Mouse (Mus musculus) embryonic fibroblast, embryonic 13.5 days (primary cell): Measurements from ENCODE around the gene Slc6a9. TPM values are rescaled to one million over a fixed set of nuclear protein-coding genes. Genes with fewer than 3 reads are reported as not detected.

Source experiments
- H3K27ac ChIP-seq: 2 replicates; pipeline ENCODE4 v1.5.1; 2012; ENCODE audit warnings: low read length, control low read depth, inconsistent platforms; ENCODE audit not compliant: insufficient read depth
- H3K4me1 ChIP-seq: 2 replicates; pipeline ENCODE4 v1.6.1; 2011; ENCODE audit warnings: low read length; ENCODE audit not compliant: control insufficient read depth, insufficient read depth
- H3K4me3 ChIP-seq: 2 replicates; pipeline ENCODE4 v1.5.1; 2011; ENCODE audit warnings: mild to moderate bottlenecking, control low read depth, low read length; ENCODE audit not compliant: insufficient read depth
- CTCF ChIP-seq: IDR thresholded peaks from 2 replicates; pipeline ENCODE4 v1.5.1; 2011; ENCODE audit warnings: mild to moderate bottlenecking, control low read depth, low read length, moderate library complexity, borderline replicate concordance; ENCODE audit not compliant: insufficient read depth
- POLR2A ChIP-seq: IDR thresholded peaks from 2 replicates; pipeline ENCODE4 v1.6.1; 2011; ENCODE audit warnings: low read depth, mild to moderate bottlenecking, control low read depth, low read length, moderate library complexity
- polyA plus RNA-seq: library from polyadenylated mRNA; stranded (reverse); fragments of >200 nt; gene quantifications from 2 replicates; pipeline ENCODE4 v1.2.4, GENCODE M21; 2011; ENCODE audit warnings: low read depth; ENCODE audit not compliant: missing spikeins, insufficient read length

Gene Slc6a9
- polyA plus RNA-seq, 1 experiment = 44.0 TPM

DNA sequence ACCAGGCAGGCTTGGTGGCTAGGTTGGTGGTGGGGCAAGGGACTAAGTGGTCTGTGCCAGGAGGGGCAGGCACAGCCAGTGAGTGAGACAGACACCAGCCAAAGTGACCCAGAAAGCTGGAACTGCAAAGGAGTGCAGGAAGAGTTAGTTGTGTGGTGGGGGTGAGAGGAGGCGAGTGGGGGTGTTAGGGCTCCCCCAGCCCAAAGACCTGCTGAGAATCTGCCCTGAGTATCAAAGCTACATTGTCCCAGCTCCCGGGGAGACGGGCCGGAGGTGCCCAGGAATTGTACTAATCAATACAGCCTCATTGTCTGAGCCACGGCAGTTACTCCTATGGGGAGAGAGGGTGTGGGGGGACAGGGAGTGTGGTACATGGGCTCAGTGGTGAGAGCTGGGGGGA, 15.2 kb downstream of the Slc6a9 start:
- Histone ChIP-seq H3K27ac (no peak overlapping the region), H3K4me1 (no peaks in the 10 kb centered on the region), H3K4me3 (no peak overlapping the region)
- TF ChIP-seq CTCF = no peak
- no peak for TF ChIP-seq POLR2A

- TF ChIP-seq CTCF (no peak), POLR2A (no peak)
- Histone ChIP-seq H3K4me1 (no peaks in the 10 kb centered on the region), H3K27ac (no peak overlapping the region), H3K4me3 (no peak overlapping the region)
Measured at GRCm38 (mm10) chr4:117850176-117850575, 15.9 kb downstream of the Slc6a9 start.

- TF ChIP-seq POLR2A (no peak), CTCF (no peak)
- Histone ChIP-seq H3K4me1 (no peaks in the 10 kb centered on the region), H3K4me3 (no peak overlapping the region), H3K27ac (no peak overlapping the region)
Measured at GRCm38 (mm10) chr4:117850871-117851270, 16.6 kb downstream of the Slc6a9 start.

DNA sequence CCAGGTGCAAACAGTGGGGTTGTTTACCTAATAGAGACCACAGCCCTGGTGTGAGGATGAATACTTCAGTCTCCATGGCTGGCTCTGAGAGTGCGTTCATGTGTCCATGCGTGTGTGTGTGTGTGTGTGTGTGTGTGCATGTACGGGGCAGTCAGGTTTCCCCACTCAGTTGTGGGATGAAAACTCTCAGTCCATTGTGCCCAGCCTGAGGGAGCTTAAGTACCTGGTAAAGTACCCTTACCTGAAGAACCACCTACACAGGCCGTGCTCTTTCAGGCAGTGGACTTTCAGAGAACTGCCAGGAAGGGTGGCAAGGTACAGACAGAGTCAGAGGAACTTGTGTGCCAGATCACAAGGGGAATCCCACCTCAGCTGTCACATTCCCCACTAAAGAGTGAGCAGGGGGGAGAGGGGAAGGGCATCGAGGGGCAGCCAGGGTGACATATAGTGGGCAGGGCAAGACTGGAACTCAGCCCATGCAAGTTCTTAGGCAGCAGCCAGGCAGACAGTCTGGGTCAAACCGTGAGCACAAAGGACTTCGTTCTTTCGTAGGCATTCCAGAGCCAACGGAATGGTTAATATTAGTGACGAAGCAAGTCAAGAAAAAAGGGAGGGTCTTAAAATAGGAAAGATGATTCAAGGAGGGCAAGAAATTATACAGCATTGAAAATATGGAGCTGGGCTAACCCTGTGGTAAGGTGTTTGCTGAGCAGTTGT, 18.0 kb downstream of the Slc6a9 start:
- Histone ChIP-seq H3K4me3 (no peak overlapping the region), H3K27ac (no peak overlapping the region), H3K4me1 (no peaks in the 10 kb centered on the region)
- TF ChIP-seq POLR2A (no peak), CTCF (no peak)

GRCm38 (mm10) chr4:117855146-117855545, 20.8 kb downstream of the Slc6a9 start:
- Histone ChIP-seq H3K4me3 (no peak overlapping the region), H3K4me1 (no peaks in the 10 kb centered on the region), H3K27ac (no peak overlapping the region)
- TF ChIP-seq CTCF = no peak
- TF ChIP-seq POLR2A = no peak

DNA sequence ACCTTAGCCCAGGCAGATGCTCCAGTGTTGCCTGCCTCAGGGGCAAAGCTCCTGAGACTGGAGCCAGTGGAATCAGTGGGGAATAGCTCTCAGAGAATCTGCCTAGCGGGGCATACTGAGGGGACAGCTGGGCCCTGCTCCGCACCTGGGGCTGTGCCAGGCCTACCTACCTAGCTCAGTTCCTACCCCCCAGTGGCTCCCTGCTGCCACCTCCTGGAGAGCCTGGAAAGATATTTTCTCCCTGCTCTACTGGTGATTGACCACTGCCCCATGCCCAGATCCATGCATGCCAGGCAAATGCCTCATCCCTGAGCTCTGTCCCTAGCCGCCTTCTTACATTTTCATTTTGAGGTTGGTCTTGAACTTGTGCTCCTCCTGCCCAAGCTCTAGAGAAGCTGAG, 24.5 kb downstream of the Slc6a9 start:
- Histone ChIP-seq H3K4me3 (no peak overlapping the region), H3K27ac (no peak overlapping the region), H3K4me1 (no peaks in the 10 kb centered on the region)
- TF ChIP-seq CTCF = 0 out of 2 replicates have a peak, but pooled peaks have one; percentile 15
- TF ChIP-seq POLR2A = no peak

- H3K4me3 ChIP-seq = no peak overlapping the region
- H3K27ac ChIP-seq = no peak overlapping the region
- TF ChIP-seq POLR2A (no peak), CTCF (no peak)
- H3K4me1 ChIP-seq = no peaks in the 10 kb centered on the region
Measured at GRCm38 (mm10) chr4:117860570-117860969, 26.3 kb downstream of the Slc6a9 start.

- H3K4me1 ChIP-seq = peaks cover 4% of the 10 kb centered on the region
- TF ChIP-seq CTCF (no peak), POLR2A (no peak)
- no peak overlapping the region for H3K4me3 ChIP-seq
- no peak overlapping the region for H3K27ac ChIP-seq
Measured at GRCm38 (mm10) chr4:117862823-117863222, 28.5 kb downstream of the Slc6a9 start.

DNA sequence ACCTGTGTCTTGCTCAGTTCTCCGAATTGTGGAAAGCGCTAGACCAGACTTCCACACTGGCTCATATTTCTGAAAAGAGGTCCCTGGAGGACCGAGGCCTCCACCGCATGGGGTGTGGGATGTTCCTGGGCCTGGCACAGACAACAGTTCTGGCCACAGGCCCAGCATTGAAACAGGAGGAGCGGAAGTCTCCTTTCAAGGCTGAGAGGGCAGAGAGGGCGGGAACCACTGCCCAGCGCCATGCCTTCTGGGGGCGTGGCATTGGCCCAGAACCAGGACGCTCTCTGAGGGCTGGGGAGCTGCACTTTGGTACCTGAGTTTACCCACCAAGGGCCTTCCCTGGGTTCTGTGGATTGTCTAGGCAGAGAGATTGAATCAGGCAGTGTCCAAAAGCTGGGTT, 31.8 kb downstream of the Slc6a9 start:
- Histone ChIP-seq H3K4me3 (no peak overlapping the region), H3K4me1 (peaks cover 4% of the 10 kb centered on the region), H3K27ac (no peak overlapping the region)
- TF ChIP-seq POLR2A = no peak
- TF ChIP-seq CTCF = no peak

- H3K4me3 ChIP-seq = no peak overlapping the region
- H3K27ac ChIP-seq = no peak overlapping the region
- peaks cover 4% of the 10 kb centered on the region for H3K4me1 ChIP-seq
- no peak for TF ChIP-seq POLR2A
- no peak for TF ChIP-seq CTCF
Measured at GRCm38 (mm10) chr4:117867000-117867399, 32.7 kb downstream of the Slc6a9 start.

GRCm38 (mm10) chr4:117867823-117868222, 33.5 kb downstream of the Slc6a9 start:
- peaks cover 4% of the 10 kb centered on the region for H3K4me1 ChIP-seq
- TF ChIP-seq CTCF (peak; percentile 36; the same call in 1 of the 2 replicates), POLR2A (no peak)
- no peak overlapping the region for H3K4me3 ChIP-seq

More at GRCm38 (mm10) chr4:117867823-117868222, 33.5 kb downstream of the Slc6a9 start:
- no peak overlapping the region for H3K27ac ChIP-seq
